Mouse (Mus musculus) olfactory bulb, adult 2 months (tissue): ENCODE results near the gene Ncam2.

Experiments used
- CTCF ChIP-seq: fragments of 200-500 bp; IDR thresholded peaks from 2 replicates; pipeline ENCODE4 v1.5.1; 2012; ENCODE audit warnings: low read depth, mild to moderate bottlenecking, low read length, moderate library complexity; ENCODE audit not compliant: insufficient read depth
- POLR2A ChIP-seq: fragments of 200-500 bp; IDR thresholded peaks from 2 replicates; pipeline ENCODE4 v1.6.1; 2012; ENCODE audit warnings: mild to moderate bottlenecking, low read depth, low read length, moderate library complexity; ENCODE audit not compliant: insufficient read depth

DNA sequence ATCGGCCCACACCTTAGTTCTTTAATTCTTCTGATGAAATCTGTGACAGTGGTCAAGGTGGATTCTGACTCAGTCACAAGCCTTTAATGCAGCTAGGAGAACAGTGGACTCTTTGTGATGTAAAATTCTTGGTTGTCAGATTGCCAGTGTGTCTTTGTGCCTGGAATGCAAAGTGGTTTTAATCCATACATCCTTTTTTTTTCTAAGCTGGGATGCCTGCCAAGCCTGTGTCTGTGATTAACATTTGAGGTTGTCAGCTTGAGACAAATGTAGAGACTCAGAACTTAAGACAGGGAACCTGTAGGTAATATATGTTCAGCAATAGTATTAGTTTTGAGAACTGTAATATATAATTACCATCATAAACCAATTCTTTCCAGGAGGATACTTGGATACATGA lies 23.3 kb downstream of the Ncam2 start:
- TF ChIP-seq CTCF = no peak
- no peak for TF ChIP-seq POLR2A
